Mouse (Mus musculus) heart, postnatal 4 days (tissue): ENCODE measurements around the gene Wipf3. TPM values are rescaled to one million over a fixed set of nuclear protein-coding genes. Genes with fewer than 3 reads are reported as not detected.
A peak's percentile ranks its signal among the peaks of the same experiment; 100 is the strongest.

Experiments used
- DNase-seq: peaks from one replicate; pipeline ENCODE4 v3.0.0; 2021
- total RNA-seq, 2 experiments: library from RNA; stranded (reverse); gene quantifications; 2 replicates each; pipeline ENCODE4 v1.2.3; 2021

Wipf3 gene
- total RNA-seq, 2 experiments from 2014 or later: 15.2 to 15.9 TPM

- no peak for DNase-seq
Observed at GRCm38 (mm10) chr6:54537053-54537452, 107.7 kb downstream of the Wipf3 start.

GRCm38 (mm10) chr6:54538773-54539173, 109.4 kb downstream of the Wipf3 start:
- DNase-seq: no peak

- no peak for DNase-seq
Observed at GRCm38 (mm10) chr6:54539396-54539795, 110.0 kb downstream of the Wipf3 start.

DNA sequence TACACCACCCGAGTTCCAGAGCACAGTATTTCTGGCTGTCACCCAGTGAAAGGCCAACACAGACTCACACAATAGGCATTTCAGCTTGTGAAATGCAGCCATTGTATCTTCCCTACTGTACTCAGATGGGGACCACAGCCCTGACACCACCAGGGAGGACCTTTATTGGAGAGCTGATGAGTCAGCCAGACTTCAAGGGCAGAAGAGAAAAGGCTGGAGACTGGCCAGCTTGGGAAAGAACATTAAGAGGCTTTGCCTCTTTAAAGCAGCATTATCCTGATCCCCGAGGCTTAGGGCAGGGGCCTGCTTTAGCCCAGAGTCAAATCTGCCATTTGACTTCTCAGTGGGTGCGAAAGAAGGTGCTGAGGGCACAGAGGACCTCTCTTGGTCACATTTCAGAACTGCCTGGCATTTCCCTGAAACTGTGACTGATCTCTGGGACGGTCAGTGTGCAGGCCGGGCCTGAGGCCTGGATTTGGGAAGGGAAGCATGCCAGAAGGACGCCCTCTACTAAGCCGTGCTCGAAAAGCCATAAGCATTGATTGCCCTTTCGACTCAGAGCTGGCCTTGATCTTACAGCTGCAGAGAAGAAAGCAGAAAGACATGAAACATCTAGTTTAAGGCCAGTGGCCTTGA, 111.0 kb downstream of the Wipf3 start:
- peak; percentile 45 for DNase-seq

- no peak for DNase-seq
Observed at GRCm38 (mm10) chr6:54542836-54543235, 113.4 kb downstream of the Wipf3 start.

DNA sequence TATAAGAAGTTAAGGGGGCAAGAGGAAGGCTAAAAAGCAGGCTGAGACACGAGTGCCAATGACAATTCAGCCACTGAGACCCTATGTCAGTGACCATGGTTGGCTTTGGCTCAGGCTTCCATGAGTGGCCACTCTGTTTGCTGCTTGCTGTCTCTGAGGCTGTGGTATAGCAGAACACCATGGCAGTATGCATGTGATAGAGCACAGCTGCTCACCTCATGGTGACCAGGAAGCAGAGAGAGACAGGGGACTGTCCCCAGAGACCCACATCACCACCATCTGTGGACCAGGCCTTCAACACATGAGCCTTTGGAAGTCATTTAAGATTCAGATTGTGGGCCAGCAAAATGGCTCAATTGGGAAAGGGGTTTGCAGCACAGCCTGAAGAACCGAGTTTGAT, 114.2 kb downstream of the Wipf3 start:
- DNase-seq: no peak

DNA sequence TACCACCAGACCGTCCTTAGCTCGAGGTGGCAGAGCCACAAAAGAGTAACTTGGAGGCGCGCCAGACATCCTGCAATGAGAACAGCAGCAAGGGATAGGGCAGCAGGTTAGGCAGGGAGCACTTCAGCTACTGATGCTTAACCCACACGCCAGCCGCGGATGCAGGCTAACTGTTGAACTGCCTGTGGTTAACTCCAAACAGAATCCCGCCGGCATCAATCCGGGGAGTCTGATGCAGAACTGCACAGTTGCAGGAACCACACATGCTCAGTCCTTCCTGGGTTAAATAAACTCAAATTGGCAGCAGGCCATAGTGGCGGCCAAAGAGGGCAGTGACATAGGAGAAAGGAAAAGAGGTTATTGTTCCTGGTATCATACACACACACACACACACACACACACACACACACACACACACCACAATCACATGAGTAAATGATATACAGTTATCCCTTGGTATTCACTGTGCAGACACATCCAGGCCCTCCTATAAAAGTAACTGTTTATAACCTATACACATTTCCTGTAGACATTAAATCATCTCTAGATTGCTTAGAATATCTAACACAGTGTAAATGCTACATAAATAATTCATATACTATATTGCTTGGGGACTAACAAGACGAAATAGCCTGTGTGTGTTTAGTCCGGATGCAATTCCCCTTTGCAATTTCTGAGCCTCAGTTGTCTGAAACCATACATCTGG, 119.1 kb downstream of the Wipf3 start:
- peak; percentile 60 for DNase-seq

GRCm38 (mm10) chr6:54549311-54549710, 119.9 kb downstream of the Wipf3 start:
- DNase-seq: no peak

DNA sequence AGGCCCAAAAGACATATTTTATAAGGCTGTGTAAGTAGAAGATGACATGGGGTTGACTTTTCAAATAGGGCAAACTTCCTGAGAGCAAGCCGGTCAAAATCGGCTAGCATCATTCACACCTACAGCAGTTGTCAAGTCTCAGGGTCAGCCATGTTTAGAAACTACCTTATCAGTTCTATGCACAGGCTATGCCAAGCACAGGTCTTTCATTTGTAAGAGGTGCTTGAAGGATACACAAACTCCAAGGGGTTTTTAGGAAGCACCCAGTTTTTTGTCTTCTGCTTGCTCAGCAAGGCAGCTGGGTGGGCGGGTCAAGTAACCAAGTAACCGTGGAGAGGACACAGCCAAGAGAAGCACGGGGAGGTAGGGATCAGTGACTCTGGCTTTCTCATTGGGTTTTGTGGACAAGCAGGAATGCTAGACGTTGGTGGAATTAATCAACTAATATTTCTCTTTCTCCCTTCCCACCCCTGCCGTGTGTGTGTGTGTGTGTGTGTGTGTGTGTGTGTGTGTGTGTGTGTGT, 121.5 kb downstream of the Wipf3 start:
- no peak for DNase-seq

DNA sequence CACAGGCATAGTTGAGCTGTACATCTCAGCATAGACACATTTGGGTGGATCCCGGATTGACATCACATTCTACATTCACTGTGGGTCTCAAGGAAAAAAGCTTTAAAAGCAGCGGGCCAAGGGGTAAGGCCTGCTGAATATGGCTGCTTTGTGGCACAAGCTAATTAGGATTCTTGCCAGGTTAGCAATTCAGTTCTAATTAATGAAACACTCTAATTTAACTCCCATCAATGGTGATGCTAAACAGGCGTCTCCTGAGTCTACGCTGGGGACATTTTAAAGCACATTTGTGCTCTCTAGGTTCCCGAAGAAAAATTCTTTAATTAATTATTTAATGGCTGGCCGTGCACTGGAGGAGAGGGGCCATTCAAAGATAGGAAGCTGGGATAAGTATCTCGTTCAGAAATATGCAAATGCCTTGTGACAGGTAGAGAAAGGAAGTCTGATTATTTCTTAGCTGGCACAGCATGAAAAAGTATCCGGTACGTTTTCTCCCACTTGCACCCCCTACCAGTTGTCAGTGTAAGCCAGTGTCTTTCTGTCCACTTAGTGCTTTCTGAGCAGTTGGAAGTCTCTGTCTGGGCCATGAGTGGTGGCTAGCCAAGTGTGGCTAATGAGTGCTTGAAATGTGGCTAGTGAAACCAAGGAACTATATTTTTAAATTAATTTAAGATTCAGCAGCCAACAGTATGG, 123.5 kb downstream of the Wipf3 start:
- no peak for DNase-seq

Other genes with a start within 250 kb of the Wipf3 start
- 1 to 10 TPM; 6.6 to 7.2 TPM for gene Prr15, start 103.8 kb upstream of the Wipf3 start, total RNA-seq
- gene Scrn1, start 136.9 kb downstream of the Wipf3 start, total RNA-seq: 10 to 100 TPM in 1 of 2 experiments, 1 to 10 TPM in 1; 7.4 to 10.5 TPM
- gene Plekha8, start 165.5 kb downstream of the Wipf3 start, total RNA-seq: 10 to 100 TPM; 12.5 to 13.4 TPM
- gene Fkbp14, start 167.7 kb downstream of the Wipf3 start, total RNA-seq: 10 to 100 TPM; 14.4 to 17.0 TPM